Mouse (Mus musculus): Measurements from ENCODE around the gene Sinhcaf.
"Not testable (repeated sequence)": the region's sequence is repeated elsewhere in the genome, so short reads cannot be mapped to it uniquely, and the experiment has no call there.

The Sinhcaf gene

GRCm38 (mm10) chr6:148945509-148946408 is 508 bp downstream of the Sinhcaf start:
- DNase-seq, result peak; percentile 56 to 62

- DNase-seq, result peak; percentile 81 to 84
Observed at GRCm38 (mm10) chr6:148944767-148945508, 1.3 kb downstream of the Sinhcaf start.

DNA sequence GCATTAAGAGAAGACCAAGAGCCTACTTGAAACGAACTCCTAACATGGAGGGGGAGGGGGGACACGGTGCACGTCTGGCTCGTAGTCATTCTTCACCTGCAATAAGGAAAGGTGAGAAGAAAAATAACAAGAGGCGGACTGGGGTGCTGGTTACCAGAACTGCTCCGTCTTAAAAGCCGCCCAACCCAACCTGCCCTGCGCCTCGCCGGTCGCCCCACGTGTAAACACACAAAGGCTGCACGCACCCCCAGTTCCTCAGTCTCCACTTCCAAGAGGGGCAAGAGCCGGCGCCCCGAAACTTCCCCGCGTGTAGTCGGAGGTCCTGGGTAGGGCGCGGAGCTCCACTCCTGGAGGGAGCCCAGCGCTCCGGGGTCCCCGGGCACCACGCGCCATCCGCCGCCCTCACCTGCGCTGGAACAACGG is 1.9 kb downstream of the Sinhcaf start:
- DNase-seq, result no peak

GRCm38 (mm10) chr6:148943695-148944094 is 2.6 kb downstream of the Sinhcaf start:
- no peak for DNase-seq

DNA sequence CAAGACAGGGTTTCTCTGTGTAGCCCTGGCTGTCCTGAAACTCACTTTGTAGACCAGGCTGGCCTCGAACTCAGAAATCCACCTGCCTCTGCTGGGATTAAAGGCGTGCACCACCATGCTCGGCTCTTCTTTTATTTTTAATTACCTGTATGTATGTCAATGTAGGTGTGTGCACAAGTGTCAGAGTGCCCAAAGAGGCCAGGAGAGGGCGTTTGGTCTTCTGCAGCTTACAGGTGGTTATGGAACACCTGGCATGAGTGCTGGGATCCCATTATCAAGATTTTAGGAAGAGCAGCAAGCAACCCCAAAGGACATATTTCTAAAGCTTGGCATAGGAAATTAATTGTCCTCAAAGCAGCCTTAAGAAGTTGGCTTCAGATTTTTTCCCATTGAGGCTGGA is 3.9 kb downstream of the Sinhcaf start:
- no peak for DNase-seq

DNA sequence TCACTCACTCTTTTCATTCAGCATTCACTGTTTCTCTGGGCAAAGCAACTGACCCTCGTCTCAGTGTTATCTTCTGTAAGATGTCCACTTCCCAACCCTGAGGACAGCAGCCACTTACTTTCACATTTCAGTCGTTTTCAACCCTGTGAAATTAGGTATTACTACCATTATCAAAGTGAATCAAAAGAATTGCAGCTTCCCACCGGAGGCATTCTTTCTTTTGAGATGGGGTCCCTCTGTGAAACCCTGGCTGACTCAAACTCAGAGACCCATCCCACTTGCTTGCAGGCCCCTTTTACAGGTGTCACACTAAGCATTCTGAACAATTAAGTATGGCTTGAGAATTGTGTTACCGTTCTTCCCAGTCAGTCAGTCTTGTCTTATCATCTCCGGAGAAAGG is 4.4 kb downstream of the Sinhcaf start:
- no peak for DNase-seq

- not testable (repeated sequence) for DNase-seq
Observed at GRCm38 (mm10) chr6:148940383-148940782, 5.9 kb downstream of the Sinhcaf start.

GRCm38 (mm10) chr6:148937693-148938092 is 8.6 kb downstream of the Sinhcaf start:
- no peak for DNase-seq

- no peak for DNase-seq
Observed at GRCm38 (mm10) chr6:148934961-148935590, 11.2 kb downstream of the Sinhcaf start.

GRCm38 (mm10) chr6:148931281-148931680 is 15.0 kb downstream of the Sinhcaf start:
- no peak for DNase-seq

DNA sequence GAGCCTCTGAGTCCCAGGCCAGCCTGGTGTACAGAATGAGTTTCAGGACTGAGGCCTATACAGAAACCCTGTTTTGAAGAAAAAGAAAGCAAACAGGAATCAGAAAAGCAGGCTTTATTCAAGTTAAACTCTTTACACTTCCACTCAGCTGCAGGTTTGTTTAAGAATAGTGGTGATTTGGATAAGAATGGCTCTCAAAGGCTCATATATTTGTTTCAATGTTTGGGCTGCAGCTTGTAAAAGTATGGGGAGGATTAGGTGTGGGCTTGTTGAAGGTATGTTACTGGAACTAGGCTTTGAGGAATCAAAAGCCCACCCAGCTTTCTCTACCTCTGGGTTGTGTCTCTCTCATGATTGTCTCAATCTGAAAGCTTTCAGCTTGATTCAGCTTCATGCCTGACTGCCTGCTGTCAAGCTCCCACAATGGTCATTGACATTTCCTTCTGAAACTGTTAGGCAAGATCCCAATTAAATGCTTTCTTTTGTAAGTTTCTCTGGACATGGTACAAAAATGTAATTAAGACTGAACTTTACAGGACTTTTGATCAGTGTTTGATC is 27.3 kb downstream of the Sinhcaf start:
- no peak for DNase-seq

- no peak for DNase-seq
Observed at GRCm38 (mm10) chr6:148917672-148918071, 28.6 kb downstream of the Sinhcaf start.

DNA sequence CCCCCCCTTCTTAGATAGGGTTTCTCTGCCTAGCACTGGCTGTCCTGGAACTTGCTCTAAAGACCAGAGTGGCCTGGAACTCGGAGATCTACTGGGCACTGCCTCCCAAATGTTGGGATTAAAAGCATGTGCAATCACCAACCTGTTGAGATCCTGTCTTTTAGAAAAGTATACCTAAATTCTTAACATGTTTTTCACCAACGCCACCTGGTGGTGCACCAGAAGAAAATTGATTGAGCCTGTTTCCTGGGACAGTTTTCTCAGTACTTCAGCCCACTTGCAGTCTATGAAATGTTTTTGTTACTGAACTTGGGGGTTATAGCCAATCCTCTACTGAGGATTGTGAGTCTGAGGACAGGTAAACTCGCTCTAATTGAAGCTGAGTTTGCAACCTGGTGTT is 29.4 kb downstream of the Sinhcaf start:
- DNase-seq, result peak in 1 of 2 experiments; percentile 13

DNA sequence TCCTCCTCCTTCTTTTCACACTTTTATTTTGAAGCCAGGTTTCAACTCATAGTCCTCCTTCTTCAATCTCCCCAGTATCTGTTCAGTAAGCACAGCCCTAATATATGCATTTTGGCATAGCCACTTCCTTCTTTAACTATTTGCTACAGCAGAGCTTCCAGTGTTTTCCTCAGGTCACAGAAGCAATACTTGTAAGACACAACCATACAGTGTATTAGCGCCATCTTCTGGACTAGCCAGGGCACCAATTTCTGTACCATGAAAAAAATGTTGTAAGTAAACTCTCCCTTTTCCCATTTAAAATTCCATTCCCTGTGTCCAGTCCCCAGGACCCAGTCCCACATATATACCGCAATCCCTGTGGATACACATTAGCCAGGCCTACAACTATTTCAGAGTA is 32.3 kb downstream of the Sinhcaf start:
- peak in 1 of 2 experiments; percentile 67 for DNase-seq

DNA sequence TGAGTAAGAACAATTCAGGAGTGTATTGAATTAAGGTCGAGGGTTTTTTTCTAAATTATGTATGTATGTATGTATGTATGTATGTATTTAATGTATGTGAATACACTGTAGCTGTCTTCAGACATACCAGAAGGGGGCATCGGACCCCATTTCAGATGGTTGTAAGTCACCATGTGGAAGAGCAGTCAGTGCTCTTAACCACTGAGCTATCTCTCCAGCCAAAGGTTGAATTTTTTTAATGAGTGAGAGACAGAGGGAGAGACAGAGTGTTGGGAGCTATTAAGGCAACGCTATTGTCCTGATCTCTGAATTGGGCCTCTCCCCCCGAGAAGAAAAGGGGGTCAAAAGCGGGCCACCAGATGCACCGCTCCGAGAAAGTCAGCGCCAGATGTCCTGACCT is 34.4 kb downstream of the Sinhcaf start:
- not testable (repeated sequence) for DNase-seq

DNA sequence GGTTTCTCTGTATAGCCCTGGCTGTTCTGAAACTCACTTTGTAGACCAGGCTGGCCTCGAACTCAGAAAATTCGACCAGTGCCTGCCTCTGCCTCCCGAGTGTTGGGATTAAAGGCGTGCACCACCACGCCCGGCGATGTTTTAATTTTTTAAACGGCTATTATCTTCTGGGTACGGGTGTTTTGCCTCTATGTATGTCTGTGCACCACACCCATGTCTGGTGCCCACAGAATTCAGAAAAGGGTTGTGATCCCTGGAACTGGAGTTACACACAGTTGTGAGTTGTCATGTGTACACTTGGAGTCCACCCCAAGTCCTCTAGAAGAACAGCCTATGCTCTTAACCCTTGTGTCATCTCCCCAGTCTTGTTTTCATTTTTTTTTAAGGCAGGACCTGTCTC is 39.3 kb downstream of the Sinhcaf start:
- no peak for DNase-seq

DNA sequence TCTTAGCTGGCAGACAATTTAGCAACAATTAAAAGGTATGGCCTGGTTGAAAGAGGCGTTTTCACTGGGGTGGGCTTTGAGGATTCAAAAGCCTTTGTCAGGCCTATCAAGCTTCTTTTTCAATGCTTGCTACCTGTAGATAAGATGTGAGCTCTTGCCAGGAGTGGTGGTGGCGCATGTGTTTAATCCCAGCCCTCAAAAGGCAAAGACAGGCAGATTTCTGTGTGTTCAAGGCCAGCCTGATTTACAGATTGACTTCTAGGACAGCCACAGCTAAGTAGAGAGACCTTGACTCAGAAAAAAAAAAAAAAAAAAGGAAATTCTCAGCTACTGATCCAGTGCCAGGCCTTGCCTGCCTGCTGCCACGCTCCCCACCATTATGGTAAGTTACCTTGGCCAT is 43.5 kb downstream of the Sinhcaf start:
- DNase-seq, result no peak

DNA sequence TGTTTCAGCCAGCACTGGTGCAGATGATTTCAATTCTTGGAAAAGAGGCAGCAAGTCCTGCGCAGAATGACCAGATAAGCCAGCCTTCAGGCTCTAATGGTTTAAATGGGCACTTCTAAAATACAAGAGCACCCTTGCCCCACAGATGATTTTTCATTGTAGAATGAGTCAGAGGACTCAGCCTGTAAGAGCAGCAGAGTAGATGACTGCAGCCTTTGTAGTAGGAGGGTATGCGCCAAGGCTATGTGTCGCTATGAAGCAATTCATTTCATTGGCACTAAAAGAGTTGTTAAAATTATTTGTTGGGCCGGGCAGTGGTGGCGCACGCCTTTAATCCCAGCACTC is 49.8 kb downstream of the Sinhcaf start:
- DNase-seq, result no peak

DNA sequence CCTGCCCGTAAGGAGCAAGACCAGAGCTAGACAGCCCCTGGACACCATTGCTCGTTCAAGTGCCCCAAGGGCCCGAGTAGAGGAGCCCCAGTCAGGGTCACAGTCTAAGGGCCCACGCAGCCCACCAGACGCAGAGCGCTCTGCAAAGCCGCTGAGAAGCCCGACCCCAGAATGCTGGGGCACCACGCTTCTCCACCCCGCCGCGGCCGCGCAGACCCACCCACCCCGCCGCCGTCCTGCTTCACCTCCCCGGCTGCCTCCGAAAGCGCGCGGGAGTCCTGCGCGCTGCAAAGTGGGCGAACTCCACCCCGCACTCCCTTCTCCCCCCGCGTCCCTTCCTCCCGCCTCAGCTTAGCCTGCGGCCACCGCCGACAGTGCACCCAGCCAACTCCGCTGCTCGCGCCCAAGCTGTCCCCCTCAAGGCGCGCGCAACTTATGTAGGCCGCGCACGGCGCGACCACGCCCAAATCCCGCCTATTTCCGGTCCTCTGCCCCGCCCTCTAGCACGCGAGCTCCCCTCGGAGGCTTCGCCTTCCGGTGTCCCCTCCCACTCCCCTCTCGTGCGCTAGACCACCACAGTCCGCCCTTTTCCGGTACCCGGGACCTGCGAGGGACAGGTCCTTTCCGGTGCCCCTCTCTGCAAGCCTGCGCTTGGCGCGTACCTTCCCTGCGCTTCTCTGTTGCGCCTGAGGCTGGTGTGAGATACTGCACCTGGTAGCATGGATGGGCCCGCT is 50.3 kb downstream of the Sinhcaf start, which contains the start of gene Caprin2:
TSS of gene Caprin2 (minus strand) at position 465 of the 734 bp plus-strand sequence.
- peak; percentile 94 to 95 for DNase-seq

DNA sequence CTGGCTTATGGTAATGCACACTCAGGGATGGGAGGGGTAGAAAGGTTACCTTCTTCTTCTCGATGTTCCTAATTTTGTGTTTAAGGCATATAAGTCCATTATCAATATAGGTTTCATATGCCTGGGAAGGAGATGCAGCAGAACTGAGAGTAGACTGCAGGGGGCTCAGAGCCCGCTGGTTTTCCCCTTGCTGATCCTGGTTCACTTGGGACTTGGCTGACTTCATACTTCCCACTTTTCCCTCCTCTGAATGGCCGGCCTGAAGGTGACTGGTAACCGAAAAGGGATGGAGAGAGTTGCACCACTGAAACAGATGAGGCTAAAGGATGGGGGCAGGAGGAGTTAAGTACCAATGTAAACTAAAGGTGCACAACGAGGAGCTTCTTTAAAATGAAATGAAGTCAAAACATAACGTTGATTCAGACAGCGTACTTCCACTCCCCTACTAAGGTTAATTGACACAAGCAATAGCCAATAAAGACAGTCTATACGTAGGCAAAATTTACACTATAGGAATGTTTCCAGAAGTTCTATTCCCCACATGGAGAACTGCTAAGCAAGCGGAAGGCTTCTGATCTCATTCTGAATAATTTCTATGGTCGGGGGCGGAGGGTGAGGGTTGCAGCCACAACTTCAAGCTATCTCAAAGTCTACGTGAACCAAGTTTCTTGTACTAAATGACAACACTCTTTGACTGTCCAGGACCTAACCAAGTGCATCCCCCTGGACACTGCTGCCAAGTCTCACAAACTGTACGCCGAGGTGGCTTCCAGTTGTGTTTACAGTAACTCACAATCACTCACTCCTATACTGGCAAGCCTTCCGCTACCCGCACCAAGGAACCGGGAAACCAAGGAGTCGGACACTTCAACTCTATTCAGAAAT is 51.1 kb downstream of the Sinhcaf start:
- no peak for DNase-seq

- DNase-seq, result no peak
Observed at GRCm38 (mm10) chr6:148873911-148874310, 72.4 kb downstream of the Sinhcaf start.

Data from lung, postnatal 4 days (tissue).